Mouse (Mus musculus): ENCODE measurements around the gene Csf2.

DNA sequence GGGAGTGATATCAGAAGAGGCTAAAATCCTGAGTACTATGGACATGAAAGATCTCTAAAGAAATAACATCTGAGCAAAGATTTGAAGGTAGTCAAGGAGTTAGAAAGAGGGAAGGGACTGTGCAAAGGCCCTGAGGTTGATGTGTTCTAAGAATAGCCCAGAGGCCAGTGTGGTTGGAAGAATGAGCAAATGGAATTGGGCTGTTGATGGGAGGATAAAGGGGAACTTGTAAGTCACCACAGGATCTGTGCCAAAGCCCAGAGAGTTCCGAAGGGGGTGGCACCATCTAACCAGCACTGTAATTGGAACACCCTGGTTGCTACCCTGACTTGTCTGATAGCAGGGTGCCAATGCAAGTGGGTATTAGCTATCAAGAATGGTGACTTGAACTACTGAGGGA is 30.3 kb downstream of the Csf2 start:
- TF ChIP-seq CTCF (IDR thresholded peaks at IDR 0.05; ENCODE audit: insufficient read depth, low read depth, low read length) (no peak), POLR2A (IDR thresholded peaks at IDR 0.05; ENCODE audit: insufficient read depth, low read depth, low read length) (no peak)
